Mouse (Mus musculus) midbrain, embryonic 13.5 days (tissue): ENCODE results near the gene Eif4e2. TPM values are rescaled to one million over a fixed set of nuclear protein-coding genes. Genes with fewer than 3 reads are reported as not detected.

Experiments
- ATAC-seq: fragments of 200-750 bp; cut with Nextera tagmentation; 2 replicates; pipeline ENCODE4 v1.8.0; 2017; ENCODE audit warnings: mild to moderate bottlenecking, moderate TSS enrichment, moderate library complexity
- H3K27ac ChIP-seq: fragments of 300-500 bp; sonication (generic); 2 replicates; pipeline ENCODE4 v1.5.1; 2015; ENCODE audit warnings: inconsistent platforms, mild to moderate bottlenecking, moderate library complexity
- H3K27me3 ChIP-seq: fragments of 300-500 bp; sonication (generic); 2 replicates; pipeline ENCODE4 v1.6.1; 2015; ENCODE audit warnings: mild to moderate bottlenecking, inconsistent platforms
- H3K36me3 ChIP-seq: fragments of 300-500 bp; sonication (generic); 2 replicates; pipeline ENCODE4 v1.6.1; 2015; ENCODE audit warnings: mild to moderate bottlenecking, inconsistent platforms
- H3K4me1 ChIP-seq: fragments of 300-500 bp; sonication (generic); replicated peaks from 2 replicates; pipeline ENCODE4 v1.6.1; 2015; ENCODE audit warnings: inconsistent platforms
- H3K4me2 ChIP-seq: fragments of 300-500 bp; sonication (generic); replicated peaks from 2 replicates; pipeline ENCODE4 v1.6.1; 2015; ENCODE audit warnings: moderate library complexity, mild to moderate bottlenecking, inconsistent platforms
- H3K4me3 ChIP-seq: fragments of 300-500 bp; sonication (generic); replicated peaks from 2 replicates; pipeline ENCODE4 v1.5.1; 2015; ENCODE audit warnings: mild to moderate bottlenecking, inconsistent platforms
- H3K9ac ChIP-seq: fragments of 300-500 bp; sonication (generic); replicated peaks from 2 replicates; pipeline ENCODE4 v1.6.1; 2015; ENCODE audit warnings: mild to moderate bottlenecking, inconsistent platforms
- H3K9me3 ChIP-seq: fragments of 300-500 bp; sonication (generic); 2 replicates; pipeline ENCODE4 v1.6.1; 2016; ENCODE audit warnings: mild to moderate bottlenecking, inconsistent platforms
- WGBS: fragments of 180-500 bp; shearing (Covaris S2); methylation state at CpG from one replicate; pipeline ENCODE4 v1.1.7; 2015; 5-methylcytosine and 5-hydroxymethylcytosine counted together
- polyA plus RNA-seq: library from polyadenylated mRNA; unstranded; fragments of >200 nt; fragmentation: Nextera tagmentation; extraction: Ambion mirVana; gene quantifications from 2 replicates; pipeline ENCODE4 v1.2.1, GENCODE M21; 2015

The Eif4e2 gene
- polyA plus RNA-seq, 1 experiment from 2014 or later = 110 TPM

DNA sequence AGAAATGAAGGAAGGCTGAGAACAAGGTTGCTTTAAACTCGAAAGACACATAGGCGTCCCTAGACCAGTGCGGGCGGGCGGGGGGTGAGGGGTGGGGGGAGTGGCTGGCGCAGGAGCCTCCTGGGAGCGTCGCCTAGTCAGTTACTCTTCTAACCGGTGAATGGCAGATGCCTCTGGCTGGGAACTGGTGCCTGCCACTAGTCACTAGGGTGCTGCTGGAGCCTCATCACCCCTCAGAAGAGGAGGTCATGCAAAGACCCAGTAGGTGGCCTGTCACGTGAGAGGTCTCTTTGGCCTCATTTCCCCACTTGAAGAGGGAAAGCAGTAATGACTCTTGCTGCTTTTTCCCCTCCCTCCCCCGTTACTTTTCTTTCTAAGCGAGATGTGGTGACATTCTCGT is 51.5 kb downstream of the Eif4e2 start:
- WGBS = 1% methylated on average over 13 of the region's 13 CpGs
- Histone ChIP-seq H3K4me3 (peak overlapping the region; percentile 49), H3K4me2 (peak overlapping the region; percentile 91), H3K36me3 (no peaks in the 10 kb centered on the region), H3K9me3 (no peaks in the 10 kb centered on the region), H3K27ac (no peak overlapping the region), H3K27me3 (peaks cover 82% of the 10 kb centered on the region), H3K9ac (no peak overlapping the region; the same call in 1 of the 2 replicates), H3K4me1 (peaks cover 28% of the 10 kb centered on the region)
- 0 out of 2 replicates have a peak, but pooled peaks have one; percentile 18 for ATAC-seq

GRCm38 (mm10) chr1:87266296-87267090 is 52.8 kb downstream of the Eif4e2 start:
- H3K9me3 ChIP-seq = no peaks in the 10 kb centered on the region
- H3K4me3 ChIP-seq = no peak overlapping the region
- H3K4me2 ChIP-seq = no peak overlapping the region
- H3K27me3 ChIP-seq = peaks cover 77% of the 10 kb centered on the region
- peaks cover 41% of the 10 kb centered on the region for H3K4me1 ChIP-seq
- ATAC-seq = no peak
- WGBS = 29% methylated on average over 8 of the region's 8 CpGs
- no peaks in the 10 kb centered on the region for H3K36me3 ChIP-seq
- no peak overlapping the region for H3K27ac ChIP-seq
- H3K9ac ChIP-seq = no peak overlapping the region

- 0 out of 2 replicates have a peak, but pooled peaks have one; percentile 8 for ATAC-seq
- H3K36me3 ChIP-seq = no peaks in the 10 kb centered on the region
- H3K9me3 ChIP-seq = no peaks in the 10 kb centered on the region
- peaks cover 40% of the 10 kb centered on the region for H3K27me3 ChIP-seq
- WGBS = 22% methylated on average over 3 of the region's 3 CpGs
- H3K4me2 ChIP-seq = no peak overlapping the region
- no peak overlapping the region for H3K27ac ChIP-seq
- no peak overlapping the region for H3K4me3 ChIP-seq
- peaks cover 22% of the 10 kb centered on the region for H3K4me1 ChIP-seq
- no peak overlapping the region for H3K9ac ChIP-seq
Measured at GRCm38 (mm10) chr1:87270204-87270603, 56.5 kb downstream of the Eif4e2 start.

GRCm38 (mm10) chr1:87270641-87271467 is 57.1 kb downstream of the Eif4e2 start:
- no peak overlapping the region for H3K9ac ChIP-seq
- H3K4me1 ChIP-seq = peaks cover 16% of the 10 kb centered on the region
- H3K9me3 ChIP-seq = no peaks in the 10 kb centered on the region
- peak; percentile 46 for ATAC-seq
- no peaks in the 10 kb centered on the region for H3K36me3 ChIP-seq
- no peak overlapping the region for H3K27ac ChIP-seq
- peaks cover 33% of the 10 kb centered on the region for H3K27me3 ChIP-seq
- H3K4me2 ChIP-seq = no peak overlapping the region; the same call in 1 of the 2 replicates
- 7% methylated on average over 19 of the region's 20 CpGs for WGBS
- no peak overlapping the region for H3K4me3 ChIP-seq

DNA sequence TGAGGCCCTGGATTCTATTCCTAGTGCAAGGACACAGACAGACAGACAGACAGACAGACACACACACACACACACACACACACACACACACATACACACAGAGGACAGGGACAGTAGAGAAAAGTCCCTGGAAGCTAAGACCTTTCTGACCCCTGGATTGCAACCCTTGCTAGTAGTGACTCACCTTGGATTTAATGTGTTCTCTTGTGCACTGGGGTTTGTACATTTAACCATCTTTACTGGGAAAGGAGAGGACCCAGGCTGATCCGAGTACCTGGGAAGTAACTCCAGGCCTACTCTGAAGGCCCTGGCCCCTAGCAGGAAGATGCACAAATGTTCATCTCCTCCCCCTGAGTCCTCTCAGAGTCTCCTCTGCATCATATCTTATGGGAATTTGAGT is 57.9 kb downstream of the Eif4e2 start:
- H3K4me2 ChIP-seq = no peak overlapping the region
- H3K36me3 ChIP-seq = no peaks in the 10 kb centered on the region
- H3K4me3 ChIP-seq = no peak overlapping the region
- H3K27me3 ChIP-seq = peaks cover 26% of the 10 kb centered on the region
- no peaks in the 10 kb centered on the region for H3K9me3 ChIP-seq
- H3K27ac ChIP-seq = no peak overlapping the region
- peaks cover 16% of the 10 kb centered on the region for H3K4me1 ChIP-seq
- WGBS = 89% methylated on average over 1 of the region's 1 CpGs
- no peak for ATAC-seq
- H3K9ac ChIP-seq = no peak overlapping the region

- 60% methylated on average over 3 of the region's 3 CpGs for WGBS
- no peak overlapping the region for H3K4me3 ChIP-seq
- no peak for ATAC-seq
- peaks cover 20% of the 10 kb centered on the region for H3K27me3 ChIP-seq
- no peak overlapping the region for H3K27ac ChIP-seq
- peaks cover 16% of the 10 kb centered on the region for H3K4me1 ChIP-seq
- no peaks in the 10 kb centered on the region for H3K9me3 ChIP-seq
- no peaks in the 10 kb centered on the region for H3K36me3 ChIP-seq
- H3K4me2 ChIP-seq = no peak overlapping the region
- no peak overlapping the region for H3K9ac ChIP-seq
Measured at GRCm38 (mm10) chr1:87272462-87272861, 58.7 kb downstream of the Eif4e2 start.

- Histone ChIP-seq H3K27ac (no peak overlapping the region), H3K9ac (no peak overlapping the region), H3K36me3 (no peaks in the 10 kb centered on the region), H3K4me2 (no peak overlapping the region), H3K4me3 (no peak overlapping the region), H3K4me1 (peaks cover 16% of the 10 kb centered on the region), H3K9me3 (no peaks in the 10 kb centered on the region), H3K27me3 (peaks cover 10% of the 10 kb centered on the region)
- ATAC-seq = no peak
- WGBS = 81% methylated on average over 3 of the region's 3 CpGs
Measured at GRCm38 (mm10) chr1:87273514-87273942, 59.8 kb downstream of the Eif4e2 start.

DNA sequence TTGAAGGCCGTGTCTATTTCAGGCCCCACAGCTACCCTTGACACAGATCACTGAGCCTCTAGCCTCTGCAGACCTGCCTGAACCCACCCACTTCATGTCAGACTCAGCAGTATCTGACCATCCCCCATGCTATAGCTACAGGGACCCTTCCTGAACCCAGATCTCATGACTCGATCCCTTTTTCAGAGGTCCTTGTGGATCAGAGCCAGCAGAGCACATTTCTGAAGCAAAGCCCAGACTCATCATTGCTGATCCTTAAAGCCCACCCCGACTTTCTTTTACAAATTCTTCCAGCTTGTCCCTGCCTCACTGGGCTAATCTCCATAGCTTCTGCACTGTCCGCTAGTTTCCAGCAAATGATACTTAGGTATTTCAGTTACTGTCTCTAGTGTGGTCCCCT is 60.4 kb downstream of the Eif4e2 start:
- Histone ChIP-seq H3K4me2 (no peak overlapping the region), H3K27ac (no peak overlapping the region), H3K4me3 (no peak overlapping the region), H3K9ac (no peak overlapping the region), H3K9me3 (no peaks in the 10 kb centered on the region), H3K36me3 (no peaks in the 10 kb centered on the region), H3K27me3 (peaks cover 5% of the 10 kb centered on the region; the same call in 1 of the 2 replicates), H3K4me1 (peaks cover 16% of the 10 kb centered on the region)
- 68% methylated on average over 4 of the region's 4 CpGs for WGBS
- ATAC-seq = no peak

- Histone ChIP-seq H3K27ac (no peak overlapping the region), H3K4me2 (no peak overlapping the region), H3K9me3 (no peaks in the 10 kb centered on the region), H3K36me3 (no peaks in the 10 kb centered on the region), H3K27me3 (peaks cover 2% of the 10 kb centered on the region; the same call in 1 of the 2 replicates), H3K9ac (no peak overlapping the region), H3K4me3 (no peak overlapping the region), H3K4me1 (peaks cover 16% of the 10 kb centered on the region)
- 93% methylated on average over 12 of the region's 12 CpGs for WGBS
- ATAC-seq = no peak
Measured at GRCm38 (mm10) chr1:87275151-87275550, 61.4 kb downstream of the Eif4e2 start.

- Histone ChIP-seq H3K36me3 (no peaks in the 10 kb centered on the region), H3K4me1 (peaks cover 7% of the 10 kb centered on the region), H3K4me2 (no peak overlapping the region), H3K27me3 (no peaks in the 10 kb centered on the region), H3K27ac (no peak overlapping the region), H3K9ac (no peak overlapping the region), H3K4me3 (no peak overlapping the region), H3K9me3 (no peaks in the 10 kb centered on the region)
- 62% methylated on average over 2 of the region's 2 CpGs for WGBS
- ATAC-seq = no peak
Measured at GRCm38 (mm10) chr1:87276056-87276455, 62.3 kb downstream of the Eif4e2 start.

DNA sequence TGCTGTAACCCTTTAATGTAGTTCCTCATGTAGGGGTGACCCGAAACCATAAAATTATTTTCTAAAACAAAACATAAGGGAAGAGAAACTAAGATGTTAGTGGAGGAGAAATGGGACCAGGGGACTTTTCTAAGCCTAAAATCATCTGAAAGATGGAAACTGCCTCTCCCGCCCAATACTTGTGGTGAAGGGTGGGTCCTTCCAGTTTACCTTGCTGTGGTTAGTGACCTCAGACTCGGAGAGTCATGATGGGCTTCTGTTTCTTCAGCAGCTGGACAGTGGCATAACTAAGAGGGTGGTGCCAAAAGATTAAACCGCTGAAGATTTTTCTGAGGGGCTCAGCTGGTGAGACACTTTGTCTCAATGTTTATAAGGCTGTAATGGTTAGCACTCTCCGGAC is 66.6 kb downstream of the Eif4e2 start:
- H3K4me2 ChIP-seq = no peak overlapping the region
- H3K36me3 ChIP-seq = no peaks in the 10 kb centered on the region
- no peak overlapping the region for H3K9ac ChIP-seq
- H3K9me3 ChIP-seq = no peaks in the 10 kb centered on the region
- no peak for ATAC-seq
- H3K4me1 ChIP-seq = 0 out of 2 replicates have a peak, but pooled peaks cover 4% of the 10 kb centered on the region
- H3K27me3 ChIP-seq = no peaks in the 10 kb centered on the region
- no peak overlapping the region for H3K27ac ChIP-seq
- no peak overlapping the region for H3K4me3 ChIP-seq
- WGBS = 79% methylated on average over 5 of the region's 5 CpGs
